8 mouse cellular contexts compared by ENCODE assay signal in the genomic region with DNA sequence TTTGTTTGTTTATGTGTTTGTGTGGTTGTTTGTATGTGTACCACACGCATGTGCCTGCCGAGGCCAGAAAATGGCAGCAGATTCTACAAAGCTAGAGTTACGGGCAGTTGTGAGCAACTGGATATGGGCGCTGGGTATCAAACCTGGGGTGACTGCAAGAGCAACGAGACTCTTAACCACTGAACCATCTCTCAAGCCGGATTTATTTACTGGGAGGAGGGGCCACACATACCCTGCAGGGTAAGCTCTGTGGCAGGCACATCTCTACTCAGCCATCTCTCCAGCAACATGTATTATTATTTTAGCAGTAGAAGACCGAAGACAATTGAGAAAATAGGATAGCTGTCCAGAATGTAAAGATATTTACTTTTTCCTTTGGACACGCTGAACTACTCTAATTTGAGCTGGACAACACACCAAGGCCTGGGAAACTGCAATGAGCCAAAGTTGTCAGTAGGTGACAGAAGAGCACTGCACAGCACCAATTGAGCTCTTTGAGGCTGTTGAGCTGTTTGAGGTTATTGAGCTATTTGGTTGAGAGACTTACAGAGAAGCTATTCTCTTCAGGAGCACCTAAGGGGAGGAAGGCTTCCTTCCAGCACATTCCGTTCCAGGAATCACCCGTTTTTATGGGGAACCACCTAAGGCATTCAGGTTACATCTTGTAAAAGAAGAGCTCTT.
DNase-seq lines count a peak whose midpoint lies in the region; ATAC-seq and TF ChIP-seq lines count a peak whose summit lies in the region.
"Had no signal": no experiment of that assay in that cellular context is flagged by ENCODE, and none has a peak within 500 bp of the region (broad histone marks: within the 10 kb centered on the region; RNA-seq: fewer than 3 reads in every experiment).

No protein-coding gene starts in this region.

- TF ChIP-seq CTCF in brain, embryonic 14.5 days (IDR thresholded peaks at IDR 0.05; ENCODE audit: borderline replicate concordance, extremely low read depth, insufficient read depth, insufficient read length): peak; percentile 94

- no peaks in the 10 kb centered on the region for H3K4me1 ChIP-seq in forebrain, embryonic 10.5 days

- H3K4me3 ChIP-seq in forebrain, embryonic 10.5 days: no peak overlapping the region

- H3K9me3 ChIP-seq in forebrain, embryonic 10.5 days: no peaks in the 10 kb centered on the region

- ATAC-seq in hematopoietic stem cell, adult 5-6 weeks (replicated peaks in 1 of 2; ENCODE audit: insufficient read depth in 1 of 2, low FRiP score in 2 of 2, low TSS enrichment in 1 of 2, low read depth in 1 of 2, poor library complexity in 2 of 2, severe bottlenecking in 2 of 2): peak; percentile 85 to 89

- no peaks in the 10 kb centered on the region for H3K27me3 ChIP-seq in forebrain, embryonic 10.5 days (ENCODE audit: poor library complexity, severe bottlenecking)

- DNase-seq in MN1 (ENCODE audit: low spot score): peak; percentile 13
- DNase-seq in brain, embryonic 14.5 days (ENCODE audit: low read depth): peak; percentile 89
- DNase-seq in forebrain, embryonic 10.5 days (ENCODE audit: extremely low spot score, low spot score): peak; percentile 34
- peak; percentile 25 to 72 for DNase-seq in layer of hippocampus, adult 8-10 months (ENCODE audit: low spot score in 2 of 2)
- peak; percentile 36 for DNase-seq in lung, postnatal 25 days (ENCODE audit: low spot score)
- DNase-seq in right cerebral cortex, postnatal 10 days (ENCODE audit: low spot score in 2 of 2): peak; percentile 78 to 81

- TF ChIP-seq POLR2A in brain, embryonic 14.5 days (IDR thresholded peaks at IDR 0.05; ENCODE audit: borderline replicate concordance, extremely low read depth, insufficient read depth, insufficient read length, poor library complexity, severe bottlenecking): no peak

- WGBS in forebrain, embryonic 10.5 days: 70% methylated on average over 10 of the region's 10 CpGs

- no peak overlapping the region for H3K27ac ChIP-seq in forebrain, embryonic 10.5 days
- H3K27ac ChIP-seq: macrophage had no signal

- no peaks in the 10 kb centered on the region for H3K36me3 ChIP-seq in forebrain, embryonic 10.5 days (replicated peaks)

Comparison
In these comparisons a context has a peak if more than half of its experiments do, and no peak if none do; other contexts are left out.
1. DNase-seq: peak in every context shown above with its lines; median percentile 89 in brain, embryonic 14.5 days; 80 in right cerebral cortex, postnatal 10 days; 48 in layer of hippocampus, adult 8-10 months; 36 in lung, postnatal 25 days; 34 in forebrain, embryonic 10.5 days; 13 in MN1.